Mouse (Mus musculus): ENCODE data around the gene Mas1. TPM values are rescaled to one million over a fixed set of nuclear protein-coding genes. Genes with fewer than 3 reads are reported as not detected.

Mas1 gene
- total and polyA plus RNA-seq, 2 experiments from 2014 or later, result 1.5 to 2.4 TPM

- H3K9ac ChIP-seq, result no peak overlapping the region
- DNase-seq, result no peak
- no peaks in the 10 kb centered on the region for H3K36me3 ChIP-seq (ENCODE audit: insufficient read depth)
- no peaks in the 10 kb centered on the region for H3K27me3 ChIP-seq (ENCODE audit: insufficient read depth, low read length)
- H3K4me2 ChIP-seq (ENCODE audit: low read depth), result no peak overlapping the region
- no peaks in the 10 kb centered on the region for H3K4me1 ChIP-seq (ENCODE audit: insufficient read depth)
- TF ChIP-seq CTCF (IDR thresholded peaks at IDR 0.05; ENCODE audit: low read depth), result no peak
- 92% methylated on average over 6 of the region's 6 CpGs for WGBS
- no peak overlapping the region for H3K27ac ChIP-seq (ENCODE audit: low read depth, low read length)
- H3K4me3 ChIP-seq (ENCODE audit: low read depth, low read length), result no peak overlapping the region
- no peak for ATAC-seq
- no peaks in the 10 kb centered on the region for H3K9me3 ChIP-seq (ENCODE audit: low read length)
These were observed 59.1 kb downstream of the Mas1 start for GRCm38 (mm10) chr17:12808851-12809250.

DNA sequence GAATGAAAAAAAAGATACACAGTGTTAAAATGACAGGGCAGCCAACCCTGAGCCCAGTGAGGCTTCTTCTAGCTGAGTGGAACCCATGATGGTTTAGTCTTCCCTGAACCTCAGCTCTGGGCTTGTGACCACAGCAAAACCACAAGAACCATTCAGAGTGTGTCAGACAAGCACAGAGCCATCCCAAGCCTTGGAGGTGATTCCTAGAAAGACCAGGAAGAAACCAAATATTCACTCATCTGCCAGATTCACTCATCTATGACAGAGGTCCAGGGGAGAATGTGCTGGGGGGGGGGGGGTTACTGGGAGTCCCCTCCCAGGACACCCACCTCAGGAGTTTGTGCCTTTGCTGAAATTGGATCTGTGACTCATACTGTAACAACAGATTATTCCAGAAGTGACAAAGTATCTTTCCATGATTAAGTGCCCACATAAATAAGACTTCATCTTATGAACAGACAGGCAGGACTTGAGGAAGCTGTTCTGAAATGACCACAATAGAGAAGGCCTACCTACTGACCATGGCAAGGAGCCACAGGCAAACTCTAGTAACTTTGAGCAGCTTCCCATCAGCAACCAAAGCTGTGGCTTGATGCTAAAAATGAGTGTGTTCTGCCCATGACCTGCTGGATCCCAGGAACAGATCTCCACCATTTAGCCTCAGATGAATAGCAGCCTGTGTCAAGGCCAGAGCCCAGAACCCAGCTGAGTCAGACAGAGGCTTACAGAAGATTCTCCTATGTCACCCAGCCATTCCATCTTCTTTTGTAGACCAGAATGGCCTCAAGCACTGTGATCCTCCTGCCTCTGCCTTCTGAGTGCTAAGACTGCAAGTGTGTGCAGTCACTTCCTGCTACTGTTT is 63.1 kb downstream of the Mas1 start:
- H3K36me3 ChIP-seq (ENCODE audit: insufficient read depth), result no peaks in the 10 kb centered on the region
- H3K27me3 ChIP-seq (ENCODE audit: insufficient read depth, low read length), result no peaks in the 10 kb centered on the region
- no peak overlapping the region for H3K4me2 ChIP-seq (ENCODE audit: low read depth)
- no peak overlapping the region for H3K4me3 ChIP-seq (ENCODE audit: low read depth, low read length)
- DNase-seq (no peak), ATAC-seq (no peak)
- H3K27ac ChIP-seq (ENCODE audit: low read depth, low read length), result no peak overlapping the region
- no peaks in the 10 kb centered on the region for H3K4me1 ChIP-seq (ENCODE audit: insufficient read depth)
- H3K9ac ChIP-seq, result no peak overlapping the region
- TF ChIP-seq CTCF (IDR thresholded peaks at IDR 0.05; ENCODE audit: low read depth), result no peak
- H3K9me3 ChIP-seq (ENCODE audit: low read length), result no peaks in the 10 kb centered on the region

- no peak for TF ChIP-seq CTCF (IDR thresholded peaks at IDR 0.05; ENCODE audit: low read depth)
- Histone ChIP-seq H3K4me3 (ENCODE audit: low read depth, low read length) (no peak overlapping the region), H3K4me1 (ENCODE audit: insufficient read depth) (no peaks in the 10 kb centered on the region), H3K9ac (no peak overlapping the region), H3K9me3 (ENCODE audit: low read length) (no peaks in the 10 kb centered on the region), H3K36me3 (ENCODE audit: insufficient read depth) (no peaks in the 10 kb centered on the region), H3K4me2 (ENCODE audit: low read depth) (no peak overlapping the region), H3K27ac (ENCODE audit: low read depth, low read length) (no peak overlapping the region), H3K27me3 (ENCODE audit: insufficient read depth, low read length) (no peaks in the 10 kb centered on the region)
- DNase-seq, result no peak
- 63% methylated on average over 9 of the region's 9 CpGs for WGBS
- ATAC-seq, result no peak
These were observed 65.9 kb downstream of the Mas1 start for GRCm38 (mm10) chr17:12801861-12802540.

DNA sequence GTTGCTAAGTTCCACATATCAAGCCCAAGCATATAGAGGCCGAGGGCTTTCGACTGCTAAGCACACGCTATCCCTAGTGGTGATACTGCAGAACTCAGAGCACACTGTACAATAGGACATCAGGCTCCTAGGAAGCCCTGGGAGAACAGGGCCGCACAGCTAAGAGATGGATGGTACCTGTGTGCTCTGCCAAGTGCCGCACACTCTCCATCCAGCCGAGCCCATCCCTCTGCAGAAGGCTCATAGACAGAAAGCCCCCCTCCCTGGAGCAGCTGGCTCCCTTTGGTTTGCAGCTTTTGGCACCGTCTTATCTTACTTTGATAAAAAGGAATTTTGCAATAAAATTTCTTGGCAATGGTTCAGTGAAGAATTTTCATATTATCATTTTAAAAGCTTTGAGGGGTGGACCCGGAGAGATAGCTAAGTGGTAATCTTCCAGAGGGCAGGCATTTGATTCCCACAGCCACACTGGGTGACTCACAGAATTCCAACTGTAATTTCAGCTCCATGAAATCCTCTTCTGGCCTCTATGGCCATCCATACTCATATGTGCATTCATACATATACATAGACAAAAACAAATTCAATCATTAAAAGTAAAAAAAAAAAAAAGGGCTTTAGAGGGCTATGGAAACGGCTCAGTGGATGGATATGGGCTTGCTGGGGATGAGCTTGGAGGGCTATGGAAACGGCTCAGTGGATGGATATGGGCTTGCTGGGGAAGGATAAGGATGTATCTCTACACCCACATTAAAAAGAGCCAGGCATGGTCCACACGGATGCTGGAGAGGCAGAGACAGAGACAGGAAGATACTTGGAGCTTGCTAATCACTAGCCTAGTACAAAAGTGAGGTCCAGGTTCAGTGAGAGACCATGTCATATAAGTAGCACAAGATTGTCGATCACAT is 68.3 kb downstream of the Mas1 start:
- no peak overlapping the region for H3K4me3 ChIP-seq (ENCODE audit: low read depth, low read length)
- no peak overlapping the region for H3K27ac ChIP-seq (ENCODE audit: low read depth, low read length)
- no peak for ATAC-seq
- H3K9me3 ChIP-seq (ENCODE audit: low read length), result no peaks in the 10 kb centered on the region
- no peaks in the 10 kb centered on the region for H3K4me1 ChIP-seq (ENCODE audit: insufficient read depth)
- H3K27me3 ChIP-seq (ENCODE audit: insufficient read depth, low read length), result no peaks in the 10 kb centered on the region
- no peak overlapping the region for H3K9ac ChIP-seq
- no peaks in the 10 kb centered on the region for H3K36me3 ChIP-seq (ENCODE audit: insufficient read depth)
- H3K4me2 ChIP-seq (ENCODE audit: low read depth), result no peak overlapping the region
- WGBS, result 78% methylated on average over 12 of the region's 12 CpGs
- peak; percentile 27 for TF ChIP-seq CTCF (IDR thresholded peaks at IDR 0.05; ENCODE audit: low read depth)
- DNase-seq, result no peak

GRCm38 (mm10) chr17:12798571-12798970 is 69.4 kb downstream of the Mas1 start:
- Histone ChIP-seq H3K27ac (ENCODE audit: low read depth, low read length) (no peak overlapping the region), H3K9ac (no peak overlapping the region), H3K4me2 (ENCODE audit: low read depth) (no peak overlapping the region), H3K9me3 (ENCODE audit: low read length) (no peaks in the 10 kb centered on the region), H3K4me3 (ENCODE audit: low read depth, low read length) (no peak overlapping the region), H3K27me3 (ENCODE audit: insufficient read depth, low read length) (no peaks in the 10 kb centered on the region), H3K36me3 (ENCODE audit: insufficient read depth) (no peaks in the 10 kb centered on the region), H3K4me1 (ENCODE audit: insufficient read depth) (no peaks in the 10 kb centered on the region)
- 92% methylated on average over 3 of the region's 3 CpGs for WGBS
- no peak for TF ChIP-seq CTCF (IDR thresholded peaks at IDR 0.05; ENCODE audit: low read depth)
- ATAC-seq (no peak), DNase-seq (no peak)

- Histone ChIP-seq H3K4me3 (ENCODE audit: low read depth, low read length) (no peak overlapping the region), H3K9me3 (ENCODE audit: low read length) (no peaks in the 10 kb centered on the region), H3K27ac (ENCODE audit: low read depth, low read length) (no peak overlapping the region), H3K9ac (no peak overlapping the region), H3K4me2 (ENCODE audit: low read depth) (no peak overlapping the region), H3K36me3 (ENCODE audit: insufficient read depth) (no peaks in the 10 kb centered on the region), H3K27me3 (ENCODE audit: insufficient read depth, low read length) (no peaks in the 10 kb centered on the region), H3K4me1 (ENCODE audit: insufficient read depth) (no peaks in the 10 kb centered on the region)
- ATAC-seq, result no peak
- WGBS, result 84% methylated on average over 3 of the region's 3 CpGs
- TF ChIP-seq CTCF (IDR thresholded peaks at IDR 0.05; ENCODE audit: low read depth), result peak; percentile 55
- DNase-seq, result peak; percentile 43
These were observed 70.4 kb downstream of the Mas1 start for GRCm38 (mm10) chr17:12797427-12798029.
